Mouse (Mus musculus) hindbrain, embryonic 10.5 days (tissue): Measurements from ENCODE around the gene Inpp5k. TPM values are rescaled to one million over a fixed set of nuclear protein-coding genes. Genes with fewer than 3 reads are reported as not detected.

Experiments used
- polyA plus RNA-seq: library from polyadenylated mRNA; unstranded; fragments of >200 nt; fragmentation: Nextera tagmentation; extraction: Ambion mirVana; gene quantifications from 2 replicates; pipeline ENCODE4 v1.2.1, GENCODE M21; 2016

Gene Inpp5k
- polyA plus RNA-seq, 1 experiment from 2014 or later = 24.9 TPM

Other genes with a start within 250 kb of the Inpp5k start
- gene Serpinf1, start 208.3 kb upstream of the Inpp5k start, polyA plus RNA-seq = 95.3 and 106 TPM in 2 replicates
- gene Serpinf2, start 191.4 kb upstream of the Inpp5k start, polyA plus RNA-seq = 0.07 TPM in 1 of 2 replicates, not detected in the other
- 7.7 and 8.6 TPM in 2 replicates for gene Wdr81, start 176.3 kb upstream of the Inpp5k start, polyA plus RNA-seq
- 11.7 and 12.4 TPM in 2 replicates for gene Tlcd2, start 169.3 kb upstream of the Inpp5k start, polyA plus RNA-seq
- gene Prpf8, start 144.2 kb upstream of the Inpp5k start, polyA plus RNA-seq = 74.8 and 78.1 TPM in 2 replicates
- gene Rilp, start 120.9 kb upstream of the Inpp5k start, polyA plus RNA-seq = 0.35 and 0.65 TPM in 2 replicates
- 4.9 and 6.4 TPM in 2 replicates for gene Scarf1, start 117.4 kb upstream of the Inpp5k start, polyA plus RNA-seq
- 5.2 and 7.1 TPM in 2 replicates for gene Slc43a2, start 99.3 kb upstream of the Inpp5k start, polyA plus RNA-seq
- 68.8 and 80.6 TPM in 2 replicates for gene Pitpna, start 42.9 kb upstream of the Inpp5k start, polyA plus RNA-seq
- gene Myo1c, start 19.5 kb downstream of the Inpp5k start, polyA plus RNA-seq = 16.4 and 19.0 TPM in 2 replicates
- 107 and 122 TPM in 2 replicates for gene Crk, start 48.3 kb downstream of the Inpp5k start, polyA plus RNA-seq
- 1,323 and 1,330 TPM in 2 replicates for gene Ywhae, start 101.9 kb downstream of the Inpp5k start, polyA plus RNA-seq
- 0.39 and 0.45 TPM in 2 replicates for gene Doc2b, start 165.1 kb downstream of the Inpp5k start, polyA plus RNA-seq